Mouse (Mus musculus) myocyte (in vitro differentiated cells): ENCODE measurements at regions not wholly inside any gene's neighbourhood (a gene's known extent, or its start where the extent isn't known, plus 50 kb on each side); places are given as distances from the start of the nearest gene placed in this dataset.

ENCODE experiments used
- H3K27me3 ChIP-seq: one replicate; pipeline ENCODE4 v1.6.1; 2011; ENCODE audit not compliant: control insufficient read depth, insufficient read depth, insufficient read length
- H3K36me3 ChIP-seq: one replicate; pipeline ENCODE4 v1.6.1; 2011; ENCODE audit not compliant: control insufficient read depth, insufficient read depth
- H3K4me2 ChIP-seq: one replicate; pipeline ENCODE4 v1.6.1; 2011; ENCODE audit warnings: low read depth, control low read depth
- H3K4me3 ChIP-seq: one replicate; pipeline ENCODE4 v1.5.1; 2011; ENCODE audit warnings: mild to moderate bottlenecking, control low read depth, moderate library complexity
- H3K79me2 ChIP-seq: one replicate; pipeline ENCODE4 v1.6.1; 2011; ENCODE audit not compliant: control insufficient read depth, insufficient read depth
- H3ac ChIP-seq: one replicate; pipeline ENCODE4 v1.6.1; 2011; ENCODE audit not compliant: control insufficient read depth, insufficient read length
- CEBPB ChIP-seq: IDR thresholded peaks from 2 replicates; pipeline ENCODE4 v1.6.1; 2011; ENCODE audit warnings: mild to moderate bottlenecking, moderate library complexity; ENCODE audit not compliant: poor library complexity, insufficient read depth, severe bottlenecking
- MYOD1 ChIP-seq, 3 experiments: IDR thresholded peaks; one replicate each; pipeline ENCODE4 v1.6.1; 2011; ENCODE audit warnings: control low read depth in 2 of 3, low read depth in 2 of 3, mild to moderate bottlenecking in 2 of 3, moderate library complexity in 1 of 3; ENCODE audit not compliant: insufficient read length in 2 of 3, control insufficient read depth in 1 of 3
- MYOG ChIP-seq, 3 experiments: IDR thresholded peaks; one replicate each; pipeline ENCODE4 v1.6.1; 2011; ENCODE audit warnings: control low read depth in 2 of 3, low read depth in 2 of 3, mild to moderate bottlenecking in 2 of 3; ENCODE audit not compliant: insufficient read length in 2 of 3, control insufficient read depth in 1 of 3, insufficient read depth in 1 of 3
- TCF12 ChIP-seq: IDR thresholded peaks from one replicate; pipeline ENCODE4 v1.6.1; 2011; ENCODE audit warnings: mild to moderate bottlenecking, control low read depth; ENCODE audit not compliant: poor library complexity, insufficient read depth, severe bottlenecking
- TCF3 ChIP-seq: IDR thresholded peaks from one replicate; pipeline ENCODE4 v1.6.1; 2011; ENCODE audit warnings: low read depth, control low read depth; ENCODE audit not compliant: insufficient read length
- USF1 ChIP-seq: IDR thresholded peaks from one replicate; pipeline ENCODE4 v1.6.1; 2011; ENCODE audit warnings: low read depth, mild to moderate bottlenecking, control low read depth, moderate library complexity

DNA sequence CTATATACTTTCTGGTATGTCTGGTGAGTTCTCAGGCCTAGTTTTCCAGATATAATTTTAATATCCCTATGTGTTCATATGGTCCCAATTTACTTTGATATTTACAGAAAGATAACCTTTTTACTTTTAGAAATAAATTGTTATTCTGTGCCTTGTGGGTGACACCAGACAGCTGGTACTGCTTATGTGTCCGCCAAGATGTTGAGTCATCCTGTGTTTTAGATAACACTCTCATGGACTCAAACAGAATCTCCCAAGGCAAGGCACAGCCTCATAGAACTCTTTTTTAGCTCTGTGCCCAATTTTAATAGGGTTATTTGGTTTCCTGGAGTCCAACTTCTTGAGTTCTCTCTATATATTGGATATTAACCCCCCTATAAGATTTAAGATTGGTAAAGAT, 116.2 kb upstream of the Tex13c3 start:
- Histone ChIP-seq H3K27me3 (no peaks in the 10 kb centered on the region), H3K36me3 (no peaks in the 10 kb centered on the region), H3K79me2 (no peaks in the 10 kb centered on the region), H3K4me2 (no peak overlapping the region), H3ac (no peak overlapping the region), H3K4me3 (no peak overlapping the region)
- peak in 2 of 3 experiments; percentile 19 to 20 for TF ChIP-seq MYOD1 (IDR thresholded peaks at IDR 0.05; ENCODE audit: control insufficient read depth in 1 of 3, insufficient read length in 2 of 3, low read depth in 2 of 3)
- TF ChIP-seq USF1, result no peak

DNA sequence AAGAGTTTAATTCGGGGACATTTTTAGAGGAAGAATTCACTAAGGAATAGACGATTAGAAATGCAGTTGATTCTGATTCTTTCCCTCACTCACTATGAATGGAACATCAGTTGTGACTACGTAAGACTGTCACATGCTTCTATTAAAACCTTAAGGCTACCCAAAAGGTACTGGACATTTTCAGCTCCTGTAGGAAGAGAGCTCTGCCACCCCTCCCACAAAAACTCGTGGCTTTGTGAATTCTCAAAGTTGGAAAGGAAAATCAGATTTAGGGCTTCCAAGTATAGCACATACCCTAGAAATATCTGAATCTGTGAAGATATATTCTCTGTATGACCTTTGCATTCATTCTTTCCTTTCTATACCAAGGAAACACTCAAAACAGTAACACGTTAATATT, 74.8 kb upstream of the Tex13c3 start:
- no peaks in the 10 kb centered on the region for H3K36me3 ChIP-seq
- no peak overlapping the region for H3ac ChIP-seq
- TF ChIP-seq TCF12, result no peak
- TF ChIP-seq CEBPB, result no peak
- TF ChIP-seq MYOG (IDR thresholded peaks at IDR 0.05; ENCODE audit: control insufficient read depth in 1 of 3, insufficient read depth in 1 of 3, insufficient read length in 2 of 3, low read depth in 2 of 3), result no peak
- no peak for TF ChIP-seq TCF3
- H3K79me2 ChIP-seq, result no peaks in the 10 kb centered on the region
- no peak overlapping the region for H3K4me3 ChIP-seq
- H3K27me3 ChIP-seq, result no peaks in the 10 kb centered on the region
- no peak overlapping the region for H3K4me2 ChIP-seq
